In genomic region chr2:145903061-145903901, GRCm38 (mm10) we compare ENCODE assay signal across 8 mouse cellular contexts. TPM values are rescaled to one million over a fixed set of nuclear protein-coding genes. Genes with fewer than 3 reads are reported as not detected.
DNase-seq lines count a peak whose midpoint lies in the region; ATAC-seq and TF ChIP-seq lines count a peak whose summit lies in the region.

No protein-coding gene starts in this region.

- peaks cover 53% of the 10 kb centered on the region for H3K4me1 ChIP-seq in E14TG2a.4 (replicated peaks; ENCODE audit: low read depth, low read length)
- H3K4me1 ChIP-seq in forebrain, embryonic 11.5 days (replicated peaks; ENCODE audit: control insufficient read depth, insufficient read depth, low read length): peaks cover 8% of the 10 kb centered on the region; the same call in 1 of the 2 replicates
- peaks cover 16% of the 10 kb centered on the region for H3K4me1 ChIP-seq in heart, embryonic 16.5 days (ENCODE audit: control insufficient read depth, insufficient read depth, low read length)
- peaks cover 3 to 10% of the 10 kb centered on the region in 2 experiments for H3K4me1 ChIP-seq in liver, embryonic 14.5 days (replicated peaks; ENCODE audit: control insufficient read depth in 2 of 2, insufficient read depth in 2 of 2, low read length in 1 of 2)
- peaks cover 16% of the 10 kb centered on the region for H3K4me1 ChIP-seq in stomach, embryonic 15.5 days

- no peaks in the 10 kb centered on the region for H3K27me3 ChIP-seq in E14TG2a.4 (ENCODE audit: insufficient read depth, low read length)
- H3K27me3 ChIP-seq in forebrain, embryonic 11.5 days (ENCODE audit: control insufficient read depth, insufficient read depth, low read length): no peaks in the 10 kb centered on the region
- H3K27me3 ChIP-seq in heart, embryonic 16.5 days (ENCODE audit: control insufficient read depth, insufficient read depth, low read length): no peaks in the 10 kb centered on the region
- no peaks in the 10 kb centered on the region for H3K27me3 ChIP-seq in liver, embryonic 14.5 days (ENCODE audit: control insufficient read depth, insufficient read depth, low read length)
- H3K27me3 ChIP-seq in stomach, embryonic 15.5 days (replicated peaks): no peaks in the 10 kb centered on the region

- H3K9ac ChIP-seq in forebrain, embryonic 11.5 days (ENCODE audit: low read length): peak overlapping the region; percentile 92
- peak overlapping the region; percentile 88 for H3K9ac ChIP-seq in heart, embryonic 16.5 days (ENCODE audit: low read length)
- peak overlapping the region; percentile 92 for H3K9ac ChIP-seq in liver, embryonic 14.5 days (replicated peaks)
- peak overlapping the region; percentile 91 for H3K9ac ChIP-seq in stomach, embryonic 15.5 days

- peak; percentile 96 for ATAC-seq in forebrain, embryonic 11.5 days (replicated peaks; ENCODE audit: low FRiP score)
- ATAC-seq in heart, embryonic 16.5 days (replicated peaks; ENCODE audit: extremely low read depth, insufficient read depth, low FRiP score): peak; percentile 98
- ATAC-seq in liver, embryonic 14.5 days (ENCODE audit: insufficient read depth): peak; percentile 93
- peak; percentile 93 for ATAC-seq in stomach, embryonic 15.5 days (ENCODE audit: insufficient read depth, low FRiP score, low read depth)

- peak overlapping the region; percentile 64; the same call in 1 of the 2 replicates for H3K27ac ChIP-seq in forebrain, embryonic 11.5 days (ENCODE audit: low read depth, low read length)
- peak overlapping the region; percentile 85 for H3K27ac ChIP-seq in heart, embryonic 16.5 days (ENCODE audit: low read length)
- H3K27ac ChIP-seq in liver, embryonic 14.5 days: peak overlapping the region; percentile 58
- peak overlapping the region; percentile 88 for H3K27ac ChIP-seq in stomach, embryonic 15.5 days

- peak overlapping the region; percentile 95 for H3K4me3 ChIP-seq in E14TG2a.4 (replicated peaks; ENCODE audit: low read length)
- H3K4me3 ChIP-seq in forebrain, embryonic 11.5 days (ENCODE audit: low read depth, low read length): peak overlapping the region; percentile 97
- peak overlapping the region; percentile 79 for H3K4me3 ChIP-seq in heart, embryonic 16.5 days (ENCODE audit: low read length)
- peak overlapping the region; percentile 96 to 97 for H3K4me3 ChIP-seq in liver, embryonic 14.5 days (ENCODE audit: insufficient read depth in 1 of 2, low read depth in 2 of 2, low read length in 2 of 2)
- peak overlapping the region; percentile 95 for H3K4me3 ChIP-seq in stomach, embryonic 15.5 days (replicated peaks)

- no peaks in the 10 kb centered on the region for H3K9me3 ChIP-seq in E14TG2a.4 (ENCODE audit: low read length)
- no peaks in the 10 kb centered on the region for H3K9me3 ChIP-seq in forebrain, embryonic 11.5 days (ENCODE audit: control insufficient read depth, low read length)
- H3K9me3 ChIP-seq in heart, embryonic 16.5 days (replicated peaks; ENCODE audit: control insufficient read depth, low read length): no peaks in the 10 kb centered on the region
- H3K9me3 ChIP-seq in liver, embryonic 14.5 days (ENCODE audit: control insufficient read depth, low read length): no peaks in the 10 kb centered on the region
- no peaks in the 10 kb centered on the region for H3K9me3 ChIP-seq in stomach, embryonic 15.5 days

- DNase-seq in c-Kit-positive CD71-positive TER-119-negative erythroid progenitor cells, embryonic 14.5 days (ENCODE audit: low read depth): peak; percentile 72
- DNase-seq in forebrain, embryonic 11.5 days (ENCODE audit: low spot score): peak; percentile 95
- DNase-seq in kidney, postnatal 25 days: peak; percentile 92 to 95
- DNase-seq in liver, embryonic 14.5 days (ENCODE audit: low read depth in 3 of 3, low spot score in 3 of 3): peak; percentile 65 to 71 (median 68)
- DNase-seq in neural tube, embryonic 10.5 days (ENCODE audit: extremely low spot score, low spot score): peak; percentile 92

- no peak for TF ChIP-seq EP300 in liver, embryonic 14.5 days (IDR thresholded peaks at IDR 0.05; ENCODE audit: low read depth)

- H3K4me2 ChIP-seq in forebrain, embryonic 11.5 days (ENCODE audit: low read depth, low read length, severe bottlenecking): peak overlapping the region; percentile 75
- peak overlapping the region; percentile 80 for H3K4me2 ChIP-seq in heart, embryonic 16.5 days (ENCODE audit: low read depth, low read length)
- H3K4me2 ChIP-seq in liver, embryonic 14.5 days (ENCODE audit: low read depth): peak overlapping the region; percentile 84
- H3K4me2 ChIP-seq in stomach, embryonic 15.5 days: peak overlapping the region; percentile 55

- peak; percentile 20 for TF ChIP-seq CTCF in E14TG2a.4 (conservative IDR thresholded peaks at IDR 0.05; ENCODE audit: low read length)
- peak; percentile 66 for TF ChIP-seq CTCF in liver, embryonic 14.5 days (IDR thresholded peaks at IDR 0.05; ENCODE audit: low read depth)

- H3K36me3 ChIP-seq in E14TG2a.4 (ENCODE audit: insufficient read depth, low read length): peaks cover 25% of the 10 kb centered on the region
- H3K36me3 ChIP-seq in forebrain, embryonic 11.5 days (ENCODE audit: control insufficient read depth, insufficient read depth, low read length): no peaks in the 10 kb centered on the region
- no peaks in the 10 kb centered on the region; the same call in 1 of the 2 replicates for H3K36me3 ChIP-seq in heart, embryonic 16.5 days (ENCODE audit: control insufficient read depth, insufficient read depth)
- H3K36me3 ChIP-seq in liver, embryonic 14.5 days (replicated peaks; ENCODE audit: control insufficient read depth, insufficient read depth, low read depth): peaks cover 4% of the 10 kb centered on the region
- H3K36me3 ChIP-seq in stomach, embryonic 15.5 days: no peaks in the 10 kb centered on the region

- under 1% methylated on average over 64 of the region's 68 CpGs for WGBS in forebrain, embryonic 11.5 days
- WGBS in heart, embryonic 16.5 days: under 1% methylated on average over 68 of the region's 68 CpGs
- WGBS in liver, embryonic 14.5 days (ENCODE audit: insufficient replicate concordance): under 1% methylated on average over 68 of the region's 68 CpGs
- WGBS in stomach, embryonic 15.5 days: under 1% methylated on average over 68 of the region's 68 CpGs

RNA-seq across cellular contexts. Expression of gene Naa20, which starts 1.4 kb away (rescaled TPM):
- polyA plus RNA-seq in forebrain, embryonic 11.5 days (2014; fragmentation: Nextera tagmentation; extraction: Ambion mirVana): 142 and 144 TPM in 2 replicates
- 184 and 213 TPM in 2 replicates for polyA plus RNA-seq in heart, embryonic 16.5 days (2015; fragmentation: Nextera tagmentation; extraction: Ambion mirVana)
- polyA plus RNA-seq in liver, embryonic 14.5 days (2012; rRNA removed): 17.2 and 29.9 TPM in 2 replicates
- polyA plus RNA-seq in liver, embryonic 14.5 days (2014; fragmentation: Nextera tagmentation; extraction: Ambion mirVana): 70.2 and 73.7 TPM in 2 replicates
- 153 and 164 TPM in 2 replicates for polyA plus RNA-seq in stomach, embryonic 15.5 days (2015; fragmentation: Nextera tagmentation; extraction: Ambion mirVana)

RNA-seq across cellular contexts. Expression of gene Cfap61, which starts 31.3 kb away (rescaled TPM):
- 1.4 and 1.9 TPM in 2 replicates for polyA plus RNA-seq in forebrain, embryonic 11.5 days (2014; fragmentation: Nextera tagmentation; extraction: Ambion mirVana)
- polyA plus RNA-seq in heart, embryonic 16.5 days (2015; fragmentation: Nextera tagmentation; extraction: Ambion mirVana): 0.66 and 0.80 TPM in 2 replicates
- 0.06 TPM in 1 of 2 replicates, not detected in the other for polyA plus RNA-seq in liver, embryonic 14.5 days (2012; rRNA removed)
- polyA plus RNA-seq in liver, embryonic 14.5 days (2014; fragmentation: Nextera tagmentation; extraction: Ambion mirVana): not detected in 2 replicates
- polyA plus RNA-seq in stomach, embryonic 15.5 days (2015; fragmentation: Nextera tagmentation; extraction: Ambion mirVana): 0.66 and 1.7 TPM in 2 replicates

RNA-seq across cellular contexts. Expression of gene Crnkl1, which starts 31.5 kb away (rescaled TPM):
- polyA plus RNA-seq in forebrain, embryonic 11.5 days (2014; fragmentation: Nextera tagmentation; extraction: Ambion mirVana): 40.9 and 45.0 TPM in 2 replicates
- 17.4 and 20.7 TPM in 2 replicates for polyA plus RNA-seq in heart, embryonic 16.5 days (2015; fragmentation: Nextera tagmentation; extraction: Ambion mirVana)
- 4.3 and 10.3 TPM in 2 replicates for polyA plus RNA-seq in liver, embryonic 14.5 days (2012; rRNA removed)
- polyA plus RNA-seq in liver, embryonic 14.5 days (2014; fragmentation: Nextera tagmentation; extraction: Ambion mirVana): 18.2 and 18.9 TPM in 2 replicates
- 19.9 and 20.9 TPM in 2 replicates for polyA plus RNA-seq in stomach, embryonic 15.5 days (2015; fragmentation: Nextera tagmentation; extraction: Ambion mirVana)

Comparison
In these comparisons a context has a peak if more than half of its experiments do, and no peak if none do; other contexts are left out.
1. Peak in every context shown above with its lines: DNase-seq, ATAC-seq, H3K4me3 ChIP-seq and H3K27ac ChIP-seq.